Mouse (Mus musculus) intestine, embryonic 14.5 days (tissue): ENCODE measurements around the gene Fmnl2. TPM values are rescaled to one million over a fixed set of nuclear protein-coding genes. Genes with fewer than 3 reads are reported as not detected.

Experiments used
- ATAC-seq: fragments of 200-750 bp; cut with Nextera tagmentation; replicated peaks from 2 replicates; pipeline ENCODE4 v1.8.0; 2017; ENCODE audit warnings: low read depth, moderate number of reproducible peaks, moderate TSS enrichment, moderate library complexity; ENCODE audit not compliant: low FRiP score, low TSS enrichment
- DNase-seq: peaks from one replicate; pipeline ENCODE4 v3.0.0-alpha.2; 2018; ENCODE audit warnings: low spot score
- H3K27ac ChIP-seq: fragments of 300-500 bp; sonication (generic); 2 replicates; pipeline ENCODE4 v1.5.1; 2014; ENCODE audit warnings: low read depth, mild to moderate bottlenecking, control low read depth
- H3K27me3 ChIP-seq: fragments of 300-500 bp; sonication (generic); replicated peaks from 2 replicates; pipeline ENCODE4 v1.6.1; 2014; ENCODE audit warnings: low read length, control low read depth; ENCODE audit not compliant: control insufficient read depth, insufficient read depth
- H3K36me3 ChIP-seq: fragments of 300-500 bp; sonication (generic); 2 replicates; pipeline ENCODE4 v1.6.1; 2014; ENCODE audit warnings: low read length, control low read depth; ENCODE audit not compliant: control insufficient read depth, insufficient read depth
- H3K4me1 ChIP-seq: fragments of 300-500 bp; sonication (generic); replicated peaks from 2 replicates; pipeline ENCODE4 v1.6.1; 2014; ENCODE audit warnings: low read length, control low read depth, mixed read lengths; ENCODE audit not compliant: control insufficient read depth, insufficient read depth
- H3K4me2 ChIP-seq: fragments of 300-500 bp; sonication (generic); 2 replicates; pipeline ENCODE4 v1.6.1; 2014; ENCODE audit warnings: low read length
- H3K4me3 ChIP-seq: fragments of 300-500 bp; sonication (generic); 2 replicates; pipeline ENCODE4 v1.5.1; 2014; ENCODE audit warnings: low read depth, low read length, control low read depth, mixed read lengths
- H3K9ac ChIP-seq: fragments of 300-500 bp; sonication (generic); 2 replicates; pipeline ENCODE4 v1.6.1; 2014; ENCODE audit warnings: mild to moderate bottlenecking, low read length
- H3K9me3 ChIP-seq: fragments of 300-500 bp; sonication (generic); 2 replicates; pipeline ENCODE4 v1.6.1; 2016; ENCODE audit warnings: low read length, control low read depth; ENCODE audit not compliant: control insufficient read depth
- WGBS: fragments of 180-500 bp; shearing (Covaris S2); extraction: QIAGEN DNeasy Blood & Tissue Kit; methylation state at CpG from one replicate; pipeline ENCODE4 v1.1.7; 2014; 5-methylcytosine and 5-hydroxymethylcytosine counted together
- polyA plus RNA-seq: library from polyadenylated mRNA; unstranded; fragments of >200 nt; fragmentation: Nextera tagmentation; extraction: Ambion mirVana; gene quantifications from 2 replicates; pipeline ENCODE4 v1.2.1, GENCODE M21; 2014

Fmnl2 gene
- polyA plus RNA-seq, 1 experiment from 2014 or later = 6.1 TPM

DNA sequence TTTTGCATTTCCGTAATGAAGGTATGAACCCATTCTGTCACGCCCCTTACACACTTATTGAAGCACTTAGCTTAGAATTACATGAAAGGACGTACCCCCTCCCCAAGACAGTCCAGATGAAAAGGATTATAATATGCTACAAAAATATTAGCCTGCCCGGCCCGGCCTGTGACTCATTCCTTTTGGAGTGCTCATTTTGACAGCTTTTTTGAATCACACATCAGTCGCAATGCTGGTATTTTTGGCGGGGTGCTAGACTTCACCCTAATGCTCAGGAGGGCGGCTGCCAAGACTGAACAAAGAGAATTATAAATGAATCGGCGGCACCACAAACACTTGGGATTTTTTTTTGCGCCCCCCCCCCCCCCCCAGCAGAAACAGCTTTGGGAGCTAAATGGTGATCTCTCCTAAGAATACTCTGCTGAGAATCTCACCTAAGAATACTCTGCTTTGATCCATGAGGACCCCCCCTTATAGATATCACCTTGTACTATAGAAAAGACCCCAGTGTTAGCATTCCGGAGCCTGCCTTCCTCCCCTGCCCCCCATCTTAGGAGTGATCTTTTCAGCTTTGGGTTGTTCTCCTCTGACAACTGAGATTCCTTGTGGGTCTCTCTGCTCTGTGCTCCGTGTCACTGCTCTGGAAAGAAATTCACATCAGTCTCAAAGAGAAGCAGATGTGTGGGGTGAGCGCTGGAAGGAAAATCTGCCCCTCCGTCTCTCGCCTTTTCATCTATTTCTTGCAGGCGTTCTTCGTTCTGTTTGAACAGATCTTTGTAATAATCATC lies 15.8 kb downstream of the Fmnl2 start:
- Histone ChIP-seq H3K4me1 (peaks cover 4% of the 10 kb centered on the region; the same call in 1 of the 2 replicates), H3K36me3 (no peaks in the 10 kb centered on the region), H3K9ac (no peak overlapping the region), H3K4me2 (no peak overlapping the region), H3K27me3 (no peaks in the 10 kb centered on the region), H3K4me3 (no peak overlapping the region), H3K9me3 (no peaks in the 10 kb centered on the region), H3K27ac (no peak overlapping the region)
- ATAC-seq (no peak), DNase-seq (no peak)
- 65% methylated on average over 18 of the region's 18 CpGs for WGBS

GRCm38 (mm10) chr2:52874721-52875120 lies 17.1 kb downstream of the Fmnl2 start:
- no peak overlapping the region for H3K4me2 ChIP-seq
- H3K27ac ChIP-seq = no peak overlapping the region
- ATAC-seq (no peak), DNase-seq (no peak)
- H3K27me3 ChIP-seq = no peaks in the 10 kb centered on the region
- no peak overlapping the region for H3K4me3 ChIP-seq
- no peaks in the 10 kb centered on the region for H3K36me3 ChIP-seq
- no peaks in the 10 kb centered on the region for H3K9me3 ChIP-seq
- no peak overlapping the region for H3K9ac ChIP-seq
- peaks cover 4% of the 10 kb centered on the region; the same call in 1 of the 2 replicates for H3K4me1 ChIP-seq

DNA sequence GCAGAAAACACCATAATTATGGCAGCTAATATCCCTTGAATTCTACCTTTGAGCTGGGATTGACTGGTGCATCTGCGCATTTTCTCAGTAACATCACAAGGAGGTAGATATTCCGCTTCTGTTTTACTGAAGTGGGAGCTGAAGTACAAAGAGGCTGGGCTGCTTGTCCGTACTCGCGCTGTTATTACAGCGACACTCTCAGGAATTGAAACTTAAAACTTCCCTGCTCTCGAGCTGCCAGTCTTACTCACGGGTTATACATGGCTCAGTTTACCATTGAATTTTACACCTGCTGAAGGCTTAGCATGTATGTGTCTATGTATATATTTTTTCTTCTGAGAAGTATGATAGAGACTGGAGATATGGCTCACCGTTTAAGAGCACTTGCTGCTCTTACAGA lies 18.1 kb downstream of the Fmnl2 start:
- no peak for DNase-seq
- 85% methylated on average over 9 of the region's 9 CpGs for WGBS

GRCm38 (mm10) chr2:52883401-52883800 lies 25.7 kb downstream of the Fmnl2 start:
- Histone ChIP-seq H3K36me3 (no peaks in the 10 kb centered on the region), H3K27ac (no peak overlapping the region), H3K4me2 (no peak overlapping the region), H3K9ac (no peak overlapping the region), H3K4me1 (0 out of 2 replicates have a peak, but pooled peaks cover 6% of the 10 kb centered on the region), H3K4me3 (no peak overlapping the region), H3K9me3 (no peaks in the 10 kb centered on the region), H3K27me3 (no peaks in the 10 kb centered on the region)
- no peak for DNase-seq
- 84% methylated on average over 2 of the region's 2 CpGs for WGBS
- no peak for ATAC-seq

More for the DNA sequence above, 18.1 kb downstream of the Fmnl2 start:
- Histone ChIP-seq H3K4me2 (no peak overlapping the region), H3K4me1 (peaks cover 4% of the 10 kb centered on the region; the same call in 1 of the 2 replicates), H3K9me3 (no peaks in the 10 kb centered on the region), H3K36me3 (no peaks in the 10 kb centered on the region), H3K27me3 (no peaks in the 10 kb centered on the region), H3K27ac (no peak overlapping the region), H3K9ac (no peak overlapping the region), H3K4me3 (no peak overlapping the region)
- no peak for ATAC-seq

DNA sequence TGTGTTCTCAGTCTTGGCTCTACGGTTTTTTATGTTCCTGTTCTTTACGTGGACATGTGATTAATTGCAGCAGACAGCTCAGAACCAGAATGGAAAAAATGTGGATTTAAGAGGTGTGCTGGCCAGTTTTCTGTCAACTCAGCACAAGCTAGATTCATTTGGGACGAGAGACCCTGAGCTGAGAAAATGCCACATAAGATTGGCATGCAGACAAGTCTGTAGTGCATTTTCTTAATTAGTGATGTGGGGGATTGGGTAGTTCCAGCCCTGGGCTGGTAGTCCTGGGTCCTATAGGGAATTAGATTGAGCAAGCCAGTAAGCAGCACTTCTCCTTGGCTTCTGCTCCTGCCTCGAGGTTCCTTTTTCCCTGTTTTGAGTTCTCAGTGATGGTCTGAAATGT lies 26.4 kb downstream of the Fmnl2 start:
- H3K36me3 ChIP-seq = no peaks in the 10 kb centered on the region
- no peaks in the 10 kb centered on the region for H3K27me3 ChIP-seq
- DNase-seq (no peak), ATAC-seq (no peak)
- WGBS = 58% methylated on average over 4 of the region's 4 CpGs
- H3K4me1 ChIP-seq = 0 out of 2 replicates have a peak, but pooled peaks cover 6% of the 10 kb centered on the region
- no peaks in the 10 kb centered on the region for H3K9me3 ChIP-seq
- no peak overlapping the region for H3K4me2 ChIP-seq
- no peak overlapping the region for H3K27ac ChIP-seq
- H3K4me3 ChIP-seq = no peak overlapping the region
- H3K9ac ChIP-seq = no peak overlapping the region

GRCm38 (mm10) chr2:52885071-52885470 lies 27.4 kb downstream of the Fmnl2 start:
- Histone ChIP-seq H3K9me3 (no peaks in the 10 kb centered on the region), H3K36me3 (no peaks in the 10 kb centered on the region), H3K27ac (no peak overlapping the region), H3K27me3 (no peaks in the 10 kb centered on the region), H3K4me1 (0 out of 2 replicates have a peak, but pooled peaks cover 6% of the 10 kb centered on the region), H3K4me3 (no peak overlapping the region), H3K4me2 (no peak overlapping the region), H3K9ac (no peak overlapping the region)
- DNase-seq = no peak
- ATAC-seq = no peak
- 52% methylated on average over 3 of the region's 3 CpGs for WGBS

DNA sequence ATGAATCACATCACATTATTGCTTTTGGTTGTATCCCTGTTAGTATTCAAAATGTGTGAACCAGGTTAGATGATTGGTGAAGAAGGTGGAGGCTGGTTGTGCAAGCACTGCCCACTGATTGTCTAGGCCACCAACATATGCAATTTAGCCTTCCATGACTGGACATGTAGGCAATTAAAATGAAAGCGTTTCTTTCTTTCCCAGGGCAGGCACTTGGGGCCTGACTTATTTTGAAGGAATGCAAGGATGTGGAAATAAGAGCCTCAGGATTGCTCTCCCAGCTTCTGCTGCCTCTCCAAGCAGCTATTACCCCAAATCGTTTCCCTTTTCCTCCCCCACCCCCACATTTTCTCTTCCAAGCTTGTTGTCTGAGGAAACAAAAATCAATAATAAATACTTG lies 29.6 kb downstream of the Fmnl2 start:
- WGBS = 63% methylated on average over 2 of the region's 2 CpGs
- ATAC-seq = no peak
- no peak overlapping the region for H3K4me2 ChIP-seq

GRCm38 (mm10) chr2:52891115-52891514 lies 33.5 kb downstream of the Fmnl2 start:
- Histone ChIP-seq H3K36me3 (no peaks in the 10 kb centered on the region), H3K4me3 (no peak overlapping the region), H3K27ac (no peak overlapping the region), H3K4me2 (no peak overlapping the region), H3K9me3 (no peaks in the 10 kb centered on the region), H3K27me3 (no peaks in the 10 kb centered on the region), H3K4me1 (no peaks in the 10 kb centered on the region), H3K9ac (no peak overlapping the region)
- ATAC-seq = no peak
- WGBS = 84% methylated on average over 8 of the region's 8 CpGs
- no peak for DNase-seq

More for the DNA sequence above, 29.6 kb downstream of the Fmnl2 start:
- Histone ChIP-seq H3K27ac (no peak overlapping the region), H3K9me3 (no peaks in the 10 kb centered on the region), H3K4me3 (no peak overlapping the region), H3K4me1 (0 out of 2 replicates have a peak, but pooled peaks cover 6% of the 10 kb centered on the region), H3K27me3 (no peaks in the 10 kb centered on the region), H3K9ac (no peak overlapping the region), H3K36me3 (no peaks in the 10 kb centered on the region)
- DNase-seq = no peak

DNA sequence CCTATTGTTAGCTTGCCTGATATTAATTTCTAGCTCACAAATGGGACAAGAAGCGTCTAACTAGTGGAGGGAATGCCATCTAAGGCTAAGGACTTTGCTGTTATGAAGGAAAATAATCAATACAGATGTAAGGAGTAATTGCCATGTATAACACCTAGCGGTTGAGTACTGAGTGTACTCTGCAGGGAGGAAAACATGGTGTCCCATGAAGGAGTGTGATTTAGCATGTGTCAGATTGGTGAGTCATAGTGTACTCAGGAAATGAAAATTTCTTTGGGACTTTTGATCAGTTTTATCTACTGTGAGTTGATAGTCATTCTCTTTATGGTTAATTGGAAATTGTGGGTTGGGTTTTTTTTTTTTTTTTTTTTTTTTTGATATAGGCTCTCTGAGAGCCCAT lies 34.1 kb downstream of the Fmnl2 start:
- Histone ChIP-seq H3K9me3 (no peaks in the 10 kb centered on the region), H3K36me3 (no peaks in the 10 kb centered on the region), H3K4me1 (0 out of 2 replicates have a peak, but pooled peaks cover 3% of the 10 kb centered on the region), H3K9ac (no peak overlapping the region), H3K4me3 (no peak overlapping the region), H3K27ac (no peak overlapping the region), H3K4me2 (no peak overlapping the region), H3K27me3 (no peaks in the 10 kb centered on the region)
- 96% methylated on average over 2 of the region's 2 CpGs for WGBS
- DNase-seq (no peak), ATAC-seq (no peak)
